Mouse (Mus musculus): ENCODE data around the gene Ddx19a.

DNA sequence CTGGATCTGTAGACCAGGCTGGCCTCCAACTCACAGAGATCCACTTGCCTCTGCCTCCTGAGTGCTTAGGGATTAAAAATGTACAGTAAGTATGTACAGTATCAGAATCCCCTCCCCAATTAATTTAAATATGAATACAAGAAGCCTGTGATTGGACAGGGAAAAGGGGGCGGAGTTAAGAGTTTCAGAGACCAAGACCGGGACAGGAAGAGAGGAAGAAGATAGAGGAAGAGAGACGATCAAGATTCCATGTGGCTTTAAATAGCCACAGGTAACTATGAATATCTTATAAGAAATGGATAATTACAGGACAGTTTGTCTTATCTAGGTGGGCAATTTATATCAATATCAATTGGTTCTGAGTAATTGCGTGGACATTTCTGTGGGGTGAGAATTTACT, 32.0 kb upstream of the Ddx19a start:
- TF ChIP-seq CTCF (IDR thresholded peaks at IDR 0.05; ENCODE audit: borderline replicate concordance, insufficient read depth, low read length), result no peak
- TF ChIP-seq POLR2A (IDR thresholded peaks at IDR 0.05; ENCODE audit: low read depth, low read length), result no peak
